Mouse (Mus musculus): ENCODE data around the gene Psmd1. TPM values are rescaled to one million over a fixed set of nuclear protein-coding genes. Genes with fewer than 3 reads are reported as not detected.
"Not testable (repeated sequence)": the region's sequence is repeated elsewhere in the genome, so short reads cannot be mapped to it uniquely, and the experiment has no call there.

Psmd1 gene
- polyA plus RNA-seq (2014; fragmentation: Nextera tagmentation; extraction: Ambion mirVana) = 160 and 174 TPM in 2 replicates

GRCm38 (mm10) chr1:86064271-86064991, at the start of gene Psmd1:
Gene Psmd1 (plus strand): TSS chr1:86064387.
- peak; percentile 98 for DNase-seq (ENCODE audit: low spot score)
- under 1% methylated on average over 47 of the region's 47 CpGs for WGBS
- Histone ChIP-seq H3K27me3 (replicated peaks; ENCODE audit: control insufficient read depth, insufficient read depth, low read length) (no peaks in the 10 kb centered on the region), H3K9ac (ENCODE audit: low read length) (peak within 1 kb of the TSS; percentile 96), H3K36me3 (ENCODE audit: control insufficient read depth, insufficient read depth, low read length) (no peaks in the 10 kb centered on the region; the same call in 1 of the 2 replicates), H3K4me1 (replicated peaks; ENCODE audit: control insufficient read depth, insufficient read depth, low read length) (peaks cover 8% of the 10 kb centered on the region), H3K27ac (ENCODE audit: low read depth) (peak within 1 kb of the TSS; percentile 77), H3K4me2 (ENCODE audit: low read length) (peak within 1 kb of the TSS; percentile 72), H3K9me3 (ENCODE audit: control insufficient read depth, low read length) (no peaks in the 10 kb centered on the region), H3K4me3 (ENCODE audit: low read depth, low read length) (peak within 1 kb of the TSS; percentile 96)
- ATAC-seq (replicated peaks; ENCODE audit: low FRiP score, low TSS enrichment, low read depth) = peak; percentile 96

DNA sequence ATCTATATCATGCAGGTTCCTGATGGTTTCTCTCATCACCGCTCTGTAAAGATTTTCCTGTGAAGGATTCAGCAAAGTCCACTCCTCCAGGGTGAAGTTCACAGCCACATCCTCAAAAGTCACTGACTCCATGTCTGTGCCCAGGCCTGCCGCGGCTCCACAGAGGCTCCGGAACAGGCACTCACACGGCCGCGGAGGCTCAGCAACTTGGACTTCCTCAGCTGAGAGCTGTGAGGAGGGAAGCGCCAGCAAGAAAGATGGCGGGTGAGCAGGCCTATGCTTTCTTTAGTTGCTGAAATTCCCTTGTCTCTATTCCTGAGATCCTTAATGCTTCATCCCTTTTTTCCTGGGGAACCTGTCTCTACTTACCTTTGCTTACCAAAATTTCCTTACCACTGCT, 48.4 kb upstream of the Psmd1 start:
- 89% methylated on average over 9 of the region's 9 CpGs for WGBS

DNA sequence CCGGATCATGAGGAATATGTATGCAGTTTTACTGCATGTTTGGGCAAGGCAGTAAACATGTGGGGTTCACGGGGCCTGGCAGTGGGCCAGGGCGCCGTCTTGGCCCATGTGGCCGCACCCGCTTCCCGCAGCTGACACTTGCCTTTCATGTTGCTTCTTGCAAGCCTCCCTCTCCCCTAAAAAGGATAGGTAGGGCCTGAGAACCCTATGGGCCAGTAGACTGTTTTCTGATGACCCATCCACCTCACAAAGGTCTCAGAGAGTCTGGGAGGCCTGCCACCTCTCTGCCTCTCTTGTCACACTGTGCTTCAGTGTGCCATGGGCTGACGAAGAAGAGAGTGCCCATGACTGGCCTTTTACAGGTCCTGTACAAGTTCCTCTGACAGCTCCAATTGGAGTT, 47.7 kb upstream of the Psmd1 start, which contains the start of gene Spata3:
Spata3 (plus strand) TSS at position 301 of the 400 bp plus-strand sequence.
- Histone ChIP-seq H3K9me3 (ENCODE audit: control insufficient read depth, low read length) (no peaks in the 10 kb centered on the region), H3K36me3 (ENCODE audit: control insufficient read depth, insufficient read depth, low read length) (no peaks in the 10 kb centered on the region), H3K27ac (ENCODE audit: low read depth) (no peak within 1 kb of the TSS), H3K4me1 (replicated peaks; ENCODE audit: control insufficient read depth, insufficient read depth, low read length) (no peaks in the 10 kb centered on the region), H3K27me3 (replicated peaks; ENCODE audit: control insufficient read depth, insufficient read depth, low read length) (peaks cover 32% of the 10 kb centered on the region), H3K4me3 (ENCODE audit: low read depth, low read length) (no peak within 1 kb of the TSS), H3K9ac (ENCODE audit: low read length) (no peak within 1 kb of the TSS), H3K4me2 (ENCODE audit: low read length) (no peak within 1 kb of the TSS)
- WGBS = 91% methylated on average over 8 of the region's 8 CpGs
- no peak for DNase-seq (ENCODE audit: low spot score)
- ATAC-seq (replicated peaks; ENCODE audit: low FRiP score, low TSS enrichment, low read depth) = no peak

More for the DNA sequence above, 48.4 kb upstream of the Psmd1 start:
- not testable (repeated sequence) for H3K36me3 ChIP-seq (ENCODE audit: control insufficient read depth, insufficient read depth, low read length); H3K4me3 ChIP-seq (ENCODE audit: low read depth, low read length); H3K4me2 ChIP-seq (ENCODE audit: low read length); H3K9me3 ChIP-seq (ENCODE audit: control insufficient read depth, low read length); H3K27ac ChIP-seq (ENCODE audit: low read depth); H3K4me1 ChIP-seq (replicated peaks; ENCODE audit: control insufficient read depth, insufficient read depth, low read length); H3K9ac ChIP-seq (ENCODE audit: low read length); ATAC-seq (replicated peaks; ENCODE audit: low FRiP score, low TSS enrichment, low read depth); DNase-seq (ENCODE audit: low spot score)
- peaks cover 28% of the 10 kb centered on the region for H3K27me3 ChIP-seq (replicated peaks; ENCODE audit: control insufficient read depth, insufficient read depth, low read length)

DNA sequence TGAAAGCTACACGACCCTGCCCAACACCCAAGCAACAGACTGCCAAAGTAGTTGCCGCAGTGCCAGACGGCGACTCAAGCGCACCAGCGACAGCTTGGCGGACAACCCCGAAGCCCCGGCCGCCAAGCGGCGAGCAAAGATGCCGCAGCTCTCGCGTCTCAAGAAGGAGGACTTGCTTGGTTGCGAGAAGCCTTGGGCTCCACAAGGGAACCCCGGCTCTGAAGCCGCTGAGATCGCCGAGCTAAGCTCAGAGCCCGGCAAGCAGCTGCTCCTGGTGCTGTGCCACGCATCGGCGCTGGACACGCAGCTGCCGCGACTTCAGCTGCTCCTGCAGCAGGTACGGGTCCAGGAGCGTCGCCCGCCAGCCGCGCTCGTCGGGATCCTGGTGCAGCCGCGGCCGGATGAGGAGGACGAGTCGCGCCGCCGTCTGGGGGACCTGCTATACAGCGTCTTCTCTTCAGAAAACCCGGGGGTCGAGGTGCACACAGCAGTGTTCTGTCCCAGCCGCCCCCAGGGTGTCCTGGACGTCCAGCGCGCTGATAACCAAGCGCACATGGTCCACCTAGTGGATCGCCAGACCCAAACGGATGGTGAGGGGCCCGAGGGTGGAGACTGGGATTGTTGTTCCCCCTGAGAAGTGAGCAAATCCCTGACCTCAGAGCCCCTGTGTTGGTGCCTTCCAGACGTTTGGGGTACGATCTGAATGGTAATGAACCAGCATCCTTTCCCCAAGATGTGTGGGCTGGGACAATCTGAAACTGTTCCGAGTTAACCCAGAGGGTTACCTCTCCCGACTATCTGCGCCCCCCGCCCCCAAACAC, 45.7 kb upstream of the Psmd1 start:
- 4% methylated on average over 60 of the region's 60 CpGs for WGBS

DNA sequence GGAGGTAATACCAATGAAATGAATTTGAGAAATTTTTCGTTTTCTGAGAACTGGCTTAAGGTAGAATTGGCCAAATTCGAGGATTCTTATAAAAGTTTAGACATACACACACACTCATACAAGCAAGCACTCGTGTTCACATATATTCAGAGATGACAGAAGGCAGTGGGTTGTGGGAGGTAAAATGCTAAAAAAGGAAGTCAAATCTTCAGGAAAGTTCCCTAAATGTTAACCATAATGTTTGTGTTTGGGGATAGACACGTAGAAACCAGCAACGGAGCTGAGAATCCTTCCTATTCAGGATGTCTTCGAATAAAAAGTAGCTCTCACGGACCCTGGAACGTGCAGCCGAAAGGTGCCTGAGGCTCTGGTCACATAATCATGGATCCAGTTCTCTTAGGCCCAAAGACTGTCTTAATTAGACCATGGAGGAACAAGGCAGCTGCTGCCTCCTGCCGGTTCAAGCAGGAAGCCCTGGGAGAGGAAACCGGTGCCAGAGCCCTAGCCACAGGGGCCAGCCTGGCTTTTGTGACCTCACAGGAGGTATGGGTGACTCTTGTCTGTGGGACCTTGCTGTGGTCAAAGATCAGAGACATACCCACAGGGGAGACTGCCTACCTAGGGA, 42.7 kb upstream of the Psmd1 start:
- DNase-seq (ENCODE audit: low spot score) (no peak), ATAC-seq (replicated peaks; ENCODE audit: low FRiP score, low TSS enrichment, low read depth) (no peak)
- Histone ChIP-seq H3K4me3 (ENCODE audit: low read depth, low read length) (no peak overlapping the region), H3K4me2 (ENCODE audit: low read length) (no peak overlapping the region), H3K9me3 (ENCODE audit: control insufficient read depth, low read length) (no peaks in the 10 kb centered on the region), H3K27me3 (replicated peaks; ENCODE audit: control insufficient read depth, insufficient read depth, low read length) (peaks cover 32% of the 10 kb centered on the region), H3K4me1 (replicated peaks; ENCODE audit: control insufficient read depth, insufficient read depth, low read length) (no peaks in the 10 kb centered on the region), H3K9ac (ENCODE audit: low read length) (no peak overlapping the region), H3K27ac (ENCODE audit: low read depth) (no peak overlapping the region), H3K36me3 (ENCODE audit: control insufficient read depth, insufficient read depth, low read length) (no peaks in the 10 kb centered on the region)
- 71% methylated on average over 11 of the region's 11 CpGs for WGBS

More for the DNA sequence above, 45.7 kb upstream of the Psmd1 start:
- H3K4me3 ChIP-seq (ENCODE audit: low read depth, low read length) = peak overlapping the region; percentile 43
- H3K4me2 ChIP-seq (ENCODE audit: low read length) = peak overlapping the region; percentile 87
- no peaks in the 10 kb centered on the region for H3K4me1 ChIP-seq (replicated peaks; ENCODE audit: control insufficient read depth, insufficient read depth, low read length)
- H3K27ac ChIP-seq (ENCODE audit: low read depth) = no peak overlapping the region
- no peaks in the 10 kb centered on the region for H3K9me3 ChIP-seq (ENCODE audit: control insufficient read depth, low read length)
- H3K36me3 ChIP-seq (ENCODE audit: control insufficient read depth, insufficient read depth, low read length) = no peaks in the 10 kb centered on the region
- H3K9ac ChIP-seq (ENCODE audit: low read length) = peak overlapping the region; percentile 47
- peak; percentile 84 for DNase-seq (ENCODE audit: low spot score)
- H3K27me3 ChIP-seq (replicated peaks; ENCODE audit: control insufficient read depth, insufficient read depth, low read length) = peaks cover 32% of the 10 kb centered on the region
- ATAC-seq (replicated peaks; ENCODE audit: low FRiP score, low TSS enrichment, low read depth) = peak; percentile 74

DNA sequence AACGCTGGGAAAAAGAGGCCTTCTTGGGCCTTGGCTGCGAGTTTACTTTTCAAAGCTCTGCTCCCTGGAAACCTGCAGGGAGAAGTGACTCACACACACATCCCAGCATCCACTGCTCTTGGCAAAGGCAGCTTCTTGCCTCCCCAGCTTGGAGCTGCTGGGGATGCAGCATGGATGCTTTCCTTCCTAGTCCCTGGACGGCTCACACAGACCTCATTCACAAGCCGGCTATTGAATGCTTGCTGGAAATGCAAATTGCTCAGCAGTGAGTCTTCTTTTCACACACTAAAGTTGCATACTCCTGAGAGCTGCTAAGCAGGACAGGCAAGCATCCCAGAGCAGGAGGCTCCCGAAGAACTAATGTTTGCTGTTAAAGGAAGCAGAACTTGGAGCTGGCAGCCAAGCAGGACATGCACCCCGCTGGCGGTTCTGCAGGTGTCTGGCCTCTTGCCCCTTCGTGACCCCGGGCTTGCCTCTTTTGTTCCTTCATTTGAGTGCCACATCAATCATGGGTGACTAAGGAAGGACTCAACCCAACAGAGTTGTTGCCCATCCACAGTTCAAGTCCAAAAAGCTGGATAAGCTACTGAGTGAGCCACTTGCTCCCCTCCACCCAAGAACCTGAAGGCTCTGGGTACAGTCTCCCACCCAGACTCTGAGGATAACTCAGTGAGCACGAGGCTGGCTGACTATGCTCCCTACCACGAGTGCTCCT, 31.8 kb upstream of the Psmd1 start:
- Histone ChIP-seq H3K27ac (ENCODE audit: low read depth) (no peak overlapping the region), H3K27me3 (replicated peaks; ENCODE audit: control insufficient read depth, insufficient read depth, low read length) (no peaks in the 10 kb centered on the region), H3K9ac (ENCODE audit: low read length) (no peak overlapping the region), H3K36me3 (ENCODE audit: control insufficient read depth, insufficient read depth, low read length) (no peaks in the 10 kb centered on the region), H3K4me2 (ENCODE audit: low read length) (no peak overlapping the region), H3K4me3 (ENCODE audit: low read depth, low read length) (no peak overlapping the region), H3K9me3 (ENCODE audit: control insufficient read depth, low read length) (no peaks in the 10 kb centered on the region), H3K4me1 (replicated peaks; ENCODE audit: control insufficient read depth, insufficient read depth, low read length) (no peaks in the 10 kb centered on the region)
- no peak for DNase-seq (ENCODE audit: low spot score)
- WGBS = 28% methylated on average over 11 of the region's 11 CpGs
- ATAC-seq (replicated peaks; ENCODE audit: low FRiP score, low TSS enrichment, low read depth) = no peak

- 74% methylated on average over 3 of the region's 3 CpGs for WGBS
- no peaks in the 10 kb centered on the region for H3K4me1 ChIP-seq (replicated peaks; ENCODE audit: control insufficient read depth, insufficient read depth, low read length)
- DNase-seq (ENCODE audit: low spot score) = no peak
Measured at GRCm38 (mm10) chr1:86038191-86038951, 25.8 kb upstream of the Psmd1 start.

More at GRCm38 (mm10) chr1:86038191-86038951, 25.8 kb upstream of the Psmd1 start:
- Histone ChIP-seq H3K9me3 (ENCODE audit: control insufficient read depth, low read length) (peaks cover 4% of the 10 kb centered on the region; the same call in 1 of the 2 replicates), H3K27me3 (replicated peaks; ENCODE audit: control insufficient read depth, insufficient read depth, low read length) (no peaks in the 10 kb centered on the region), H3K27ac (ENCODE audit: low read depth) (no peak overlapping the region), H3K4me3 (ENCODE audit: low read depth, low read length) (no peak overlapping the region), H3K9ac (ENCODE audit: low read length) (no peak overlapping the region), H3K4me2 (ENCODE audit: low read length) (no peak overlapping the region), H3K36me3 (ENCODE audit: control insufficient read depth, insufficient read depth, low read length) (no peaks in the 10 kb centered on the region)
- ATAC-seq (replicated peaks; ENCODE audit: low FRiP score, low TSS enrichment, low read depth) = 0 out of 2 replicates have a peak, but pooled peaks have one; percentile 52

Measured in intestine, embryonic 14.5 days (tissue).